Mouse (Mus musculus) heart, adult 8-10 months (tissue): ENCODE data around the gene Usp11. TPM values are rescaled to one million over a fixed set of nuclear protein-coding genes. Genes with fewer than 3 reads are reported as not detected.

Experiments
- total RNA-seq, 4 experiments: library from RNA; stranded (reverse); gene quantifications; 2 replicates each; pipeline ENCODE4 v1.2.4; 2022

The Usp11 gene
- total RNA-seq, 4 experiments from 2014 or later = 3.7 to 7.3 (median 5.9) TPM

Other genes with a start within 250 kb of the Usp11 start
- gene Rgn, start 154.1 kb upstream of the Usp11 start, total RNA-seq = under 1 TPM; 0.25 to 0.60 (median 0.37) TPM
- 10 to 100 TPM; 16.6 to 21.8 (median 18.6) TPM for gene Rbm10, start 86.4 kb upstream of the Usp11 start, total RNA-seq
- 100 to 1,000 TPM; 611 to 795 (median 691) TPM for gene Ndufb11, start 86.3 kb upstream of the Usp11 start, total RNA-seq
- 100 to 1,000 TPM; 197 to 257 (median 214) TPM for gene Uba1, start 45.6 kb upstream of the Usp11 start, total RNA-seq
- 100 to 1,000 TPM; 112 to 136 (median 121) TPM for gene Cdk16, start 16.0 kb upstream of the Usp11 start, total RNA-seq
- 100 to 1,000 TPM in 1 of 4 experiments, 10 to 100 TPM in 3; 83.3 to 103 (median 92.8) TPM for gene Araf, start 93.9 kb downstream of the Usp11 start, total RNA-seq
- 1 to 10 TPM; 2.0 to 3.5 (median 2.3) TPM for gene Timp1, start 166.3 kb downstream of the Usp11 start, total RNA-seq
- under 1 TPM; 0.19 to 0.28 (median 0.22) TPM for gene Syn1, start 217.1 kb downstream of the Usp11 start, total RNA-seq
- gene Cfp, start 227.6 kb downstream of the Usp11 start, total RNA-seq = 10 to 100 TPM in 1 of 4 experiments, 1 to 10 TPM in 3; 5.2 to 22.7 (median 6.4) TPM
- 10 to 100 TPM in 1 of 4 experiments, 1 to 10 TPM in 3; 6.6 to 10.3 (median 8.4) TPM for gene Elk1, start 246.7 kb downstream of the Usp11 start, total RNA-seq